Mouse (Mus musculus): ENCODE data around the gene Trabd2b.

Trabd2b gene

GRCm38 (mm10) chr4:114605670-114606069, 199.1 kb downstream of the Trabd2b start:
- DNase-seq (ENCODE audit: low spot score): peak; percentile 38

GRCm38 (mm10) chr4:114607873-114608272, 201.3 kb downstream of the Trabd2b start:
- DNase-seq (ENCODE audit: low spot score): no peak

- no peak for DNase-seq (ENCODE audit: low spot score)
These were observed 202.8 kb downstream of the Trabd2b start for GRCm38 (mm10) chr4:114609297-114609696.

GRCm38 (mm10) chr4:114611166-114611929, 204.8 kb downstream of the Trabd2b start:
- no peak for DNase-seq (ENCODE audit: low spot score)

- no peak for DNase-seq (ENCODE audit: low spot score)
These were observed 205.5 kb downstream of the Trabd2b start for GRCm38 (mm10) chr4:114612032-114612431.

GRCm38 (mm10) chr4:114612827-114613226, 206.3 kb downstream of the Trabd2b start:
- DNase-seq (ENCODE audit: low spot score): no peak

GRCm38 (mm10) chr4:114614086-114614485, 207.6 kb downstream of the Trabd2b start:
- no peak for DNase-seq (ENCODE audit: low spot score)

- DNase-seq (ENCODE audit: low spot score): no peak
These were observed 209.2 kb downstream of the Trabd2b start for GRCm38 (mm10) chr4:114615765-114616164.

GRCm38 (mm10) chr4:114622929-114623328, 216.4 kb downstream of the Trabd2b start:
- no peak for DNase-seq (ENCODE audit: low spot score)

GRCm38 (mm10) chr4:114624114-114624910, 217.8 kb downstream of the Trabd2b start:
- no peak for DNase-seq (ENCODE audit: low spot score)

- DNase-seq (ENCODE audit: low spot score): no peak
These were observed 218.8 kb downstream of the Trabd2b start for GRCm38 (mm10) chr4:114625357-114625756.

GRCm38 (mm10) chr4:114625920-114626319, 219.4 kb downstream of the Trabd2b start:
- no peak for DNase-seq (ENCODE audit: low spot score)

GRCm38 (mm10) chr4:114627674-114628293, 221.3 kb downstream of the Trabd2b start:
- no peak for DNase-seq (ENCODE audit: low spot score)

GRCm38 (mm10) chr4:114635889-114636288, 229.4 kb downstream of the Trabd2b start:
- no peak for DNase-seq (ENCODE audit: low spot score)

- no peak for DNase-seq (ENCODE audit: low spot score)
These were observed 229.8 kb downstream of the Trabd2b start for GRCm38 (mm10) chr4:114636324-114636723.

GRCm38 (mm10) chr4:114637120-114637519, 230.6 kb downstream of the Trabd2b start:
- DNase-seq (ENCODE audit: low spot score): peak; percentile 23

GRCm38 (mm10) chr4:114642469-114642868, 235.9 kb downstream of the Trabd2b start:
- DNase-seq (ENCODE audit: low spot score): no peak

GRCm38 (mm10) chr4:114643679-114644208, 237.2 kb downstream of the Trabd2b start:
- no peak for DNase-seq (ENCODE audit: low spot score)

GRCm38 (mm10) chr4:114645341-114645740, 238.8 kb downstream of the Trabd2b start:
- no peak for DNase-seq (ENCODE audit: low spot score)

- no peak for DNase-seq (ENCODE audit: low spot score)
These were observed 240.5 kb downstream of the Trabd2b start for GRCm38 (mm10) chr4:114646825-114647681.

GRCm38 (mm10) chr4:114647689-114648088, 241.2 kb downstream of the Trabd2b start:
- DNase-seq (ENCODE audit: low spot score): peak; percentile 35

Measured in yolk sac, embryonic 10.5 days (tissue).